Mouse (Mus musculus) Patski (cell line): Measurements from ENCODE around the gene Ceacam16. TPM values are rescaled to one million over a fixed set of nuclear protein-coding genes. Genes with fewer than 3 reads are reported as not detected.
A peak's percentile ranks its signal among the peaks of the same experiment; 100 is the strongest.

Experiments
- ATAC-seq: fragments of 100-300 bp; one replicate; pipeline ENCODE4 v1.8.0; 2021
- CTCF ChIA-PET: fragments of 350-600 bp; sonication (Branson Sonifier 250); formaldehyde crosslinking; loops from one replicate; lab custom pipeline; 2022; ENCODE audit warnings: inconsistent platforms; lab: Charles Lee
- POLR2A ChIA-PET: fragments of 350-600 bp; sonication (Branson Sonifier 250); formaldehyde crosslinking; loops from one replicate; lab custom pipeline; 2022; ENCODE audit warnings: antibody characterized with exemption, inconsistent platforms; lab: Charles Lee
- DNase-seq: peaks from one replicate; pipeline ENCODE4 v3.0.0-alpha.2; 2011; ENCODE audit warnings: low read depth, low spot score
- H3K27me3 ChIP-seq: fragments of 371-371 bp; one replicate; pipeline ENCODE4 v1.5.1; 2021
- CTCF ChIP-seq: fragments of 100-300 bp; IDR thresholded peaks from one replicate; pipeline ENCODE4 v1.5.1; 2021
- in situ Hi-C: fragments of 300-500 bp; cut with MboI; formaldehyde crosslinking; loops from 3 replicates; pipeline ENCODE4 v1.11.1; 2018; ENCODE audit warnings: low pct_unique_long_range_greater_than_20kb, mixed read lengths
- polyA plus RNA-seq: library from polyadenylated mRNA; unstranded; gene quantifications from one replicate; pipeline ENCODE4 v1.2.3, GENCODE M21; 2021

Ceacam16 gene
- polyA plus RNA-seq, 1 experiment from 2014 or later: not detected

DNA sequence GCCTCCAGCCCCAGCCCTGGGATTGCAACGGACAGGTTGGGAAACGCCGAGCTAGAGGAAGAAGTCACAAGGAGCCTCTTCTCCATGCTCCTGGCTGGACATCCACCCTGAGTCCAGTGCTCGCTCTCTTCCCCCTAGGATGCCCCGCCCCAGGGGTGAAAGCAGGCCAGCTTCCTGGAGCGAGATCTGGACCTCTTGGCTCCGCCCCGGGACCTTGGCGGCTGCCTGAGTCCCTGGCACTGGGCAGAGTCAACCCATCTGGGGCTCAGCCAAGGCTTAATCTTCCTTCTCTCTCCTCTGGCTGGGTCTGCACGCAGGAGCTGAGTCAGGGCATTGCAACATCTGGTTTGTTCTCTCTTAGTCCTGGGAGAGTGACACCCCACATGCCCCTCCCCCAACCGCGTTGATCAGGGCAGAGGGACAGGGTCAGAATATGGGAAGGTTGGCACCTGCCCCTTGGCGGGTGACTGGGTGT is 30.4 kb downstream of the Ceacam16 start:
- in situ Hi-C loops: no loop called here
- no peaks in the 10 kb centered on the region for H3K27me3 ChIP-seq
- TF ChIP-seq CTCF: no peak
- ATAC-seq (peak; percentile 96), DNase-seq (peak; percentile 89)
- POLR2A ChIA-PET: interaction anchor here (1.4 to 2.6 kb wide), 5 partner anchors 9 to 27 kb away, joined by 5 to 11 read pairs (median 7); partner anchors contain the start of gene Bcl3
- CTCF ChIA-PET: interaction anchor here (1.2 to 2.5 kb wide), 4 partner anchors 8 to 29 kb away, joined by 3 to 13 read pairs (median 6); partner anchors contain the start of gene Bcl3

DNA sequence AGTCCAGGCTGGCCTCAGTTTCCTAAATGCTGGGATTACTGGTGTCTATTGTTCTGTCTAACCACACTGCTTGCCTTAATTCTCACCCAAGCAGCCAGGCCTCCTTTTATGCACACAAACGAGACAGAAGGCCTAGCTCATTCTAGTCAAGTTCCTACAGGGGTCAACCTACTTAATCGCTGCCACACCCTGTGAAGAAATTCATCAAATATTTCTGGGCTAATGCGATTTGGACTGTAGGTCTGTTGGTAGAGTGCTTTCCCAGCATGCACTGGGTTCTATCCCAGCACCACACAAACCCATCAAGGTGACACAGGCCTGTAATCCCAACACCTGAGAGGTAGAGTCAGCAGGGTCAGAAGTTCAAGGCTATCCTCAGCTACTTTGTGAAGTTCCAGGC is 31.4 kb downstream of the Ceacam16 start:
- DNase-seq (no peak), ATAC-seq (no peak)
- no peaks in the 10 kb centered on the region for H3K27me3 ChIP-seq
- ChIA-PET POLR2A (interaction anchor here (1.4 to 2.6 kb wide), 5 partner anchors 8 to 26 kb away, joined by 5 to 11 read pairs (median 7); partner anchors contain the start of gene Bcl3), CTCF (interaction anchor here (1.3 to 2.5 kb wide), 3 partner anchors 9 to 28 kb away, joined by 5 to 13 read pairs (median 9); no protein-coding TSS in a partner anchor)
- no peak for TF ChIP-seq CTCF
- in situ Hi-C loops: no loop called here

- CTCF ChIA-PET: no interaction called here
- H3K27me3 ChIP-seq: no peaks in the 10 kb centered on the region
- in situ Hi-C loops: no loop called here
- POLR2A ChIA-PET: interaction anchor here (0.9 kb wide), 1 partner anchor 10 kb away, joined by 4 read pairs; no protein-coding TSS in a partner anchor
- DNase-seq (no peak), ATAC-seq (no peak)
- TF ChIP-seq CTCF: no peak
Measured at GRCm38 (mm10) chr7:19826756-19827155, 34.3 kb downstream of the Ceacam16 start.

DNA sequence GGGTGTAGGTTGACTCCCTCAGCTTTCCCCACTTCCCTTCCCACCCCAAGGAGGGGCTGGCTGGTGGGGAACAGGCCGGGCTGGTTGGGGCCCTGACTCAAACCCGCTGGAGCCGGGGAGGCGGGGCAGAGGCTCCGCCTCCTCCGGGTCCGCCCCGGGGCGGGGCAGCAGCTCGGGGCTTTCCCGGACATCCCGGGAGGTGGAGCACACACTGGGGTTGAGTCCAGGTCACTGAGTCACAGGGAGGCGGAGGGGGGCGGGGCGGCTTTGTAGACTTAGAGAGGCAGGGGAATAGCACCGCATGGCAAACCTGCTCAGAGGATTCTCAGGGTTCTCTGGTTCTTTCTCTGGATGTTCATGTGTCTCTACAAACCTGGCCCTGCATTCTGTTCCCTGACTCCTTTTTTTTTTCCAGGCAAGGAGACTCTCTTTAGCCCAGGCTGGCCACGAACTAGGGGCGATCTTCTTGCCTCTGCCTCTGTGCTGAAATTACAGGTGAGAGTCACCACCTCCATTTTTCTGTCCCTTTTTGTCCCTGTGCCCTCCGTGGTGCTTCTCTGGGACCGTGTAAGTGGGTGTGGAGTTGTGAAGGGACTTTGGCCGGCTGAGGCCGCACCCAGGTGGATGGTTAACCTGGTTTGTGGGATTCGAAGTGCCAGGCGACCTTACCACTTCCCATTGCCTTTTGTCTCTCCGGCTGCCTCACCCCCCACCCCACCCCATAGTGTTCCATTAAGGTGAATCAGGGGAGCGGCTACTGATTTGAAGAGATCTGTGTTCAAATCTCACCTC is 36.7 kb downstream of the Ceacam16 start:
- in situ Hi-C loops: no loop called here
- TF ChIP-seq CTCF: no peak
- DNase-seq: no peak
- H3K27me3 ChIP-seq: no peaks in the 10 kb centered on the region
- ChIA-PET POLR2A (interaction anchor here (0.9 to 1.1 kb wide), 2 partner anchors 18 to 21 kb away, joined by 3 to 4 read pairs; no protein-coding TSS in a partner anchor), CTCF (interaction anchor here (1.4 to 1.5 kb wide), 2 partner anchors 15 to 20 kb away, joined by 3 to 7 read pairs; no protein-coding TSS in a partner anchor)
- ATAC-seq: peak; percentile 64

DNA sequence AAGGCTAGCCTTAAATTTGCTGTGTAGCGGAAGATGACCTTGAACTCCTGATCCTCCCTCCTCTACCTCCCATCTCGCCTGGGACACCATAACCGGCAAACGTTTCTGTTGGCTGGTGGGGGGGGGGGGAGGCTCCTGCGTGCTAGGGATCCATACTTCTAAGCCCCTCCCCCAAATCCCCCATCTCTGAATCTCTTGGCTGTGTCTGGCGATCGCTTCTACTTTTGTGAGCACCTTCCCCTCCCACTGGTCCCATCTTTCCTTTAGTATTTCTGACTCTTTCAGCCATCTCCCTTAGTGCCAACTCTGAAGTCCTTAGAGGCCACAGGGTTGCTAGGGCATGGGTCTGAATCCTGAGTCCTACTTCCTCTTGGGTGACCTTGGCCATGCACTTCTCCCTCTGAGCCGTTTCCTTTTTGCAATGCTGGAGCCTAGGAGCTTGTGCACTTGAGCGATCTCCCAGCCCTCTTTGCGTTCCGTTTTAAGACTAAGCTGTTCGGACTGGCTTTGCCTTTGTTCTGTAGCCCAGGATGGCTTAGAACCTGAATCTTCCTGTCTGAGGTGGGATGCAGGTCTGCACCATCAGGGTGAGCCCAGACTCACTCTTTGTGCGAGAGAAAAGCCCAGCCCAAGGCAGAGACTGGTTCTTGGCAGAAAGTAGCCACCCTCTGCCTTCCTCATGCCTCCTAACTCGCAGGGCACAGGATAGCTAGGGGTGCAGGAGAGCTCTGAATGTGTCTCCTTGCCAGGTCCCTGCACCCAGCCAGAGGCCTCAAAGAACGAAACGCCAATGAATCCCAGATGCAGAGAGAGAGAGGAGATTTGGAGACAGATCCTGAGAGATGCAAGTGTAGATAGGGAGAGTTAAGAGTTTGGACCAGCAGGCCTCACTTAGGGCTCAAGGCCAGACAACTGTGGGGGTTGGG is 37.6 kb downstream of the Ceacam16 start:
- CTCF ChIA-PET: interaction anchor here (1.4 to 1.8 kb wide), 3 partner anchors 8 to 21 kb away, joined by 3 to 7 read pairs (median 4); no protein-coding TSS in a partner anchor
- no peak for DNase-seq
- peak; percentile 55 for ATAC-seq
- no peaks in the 10 kb centered on the region for H3K27me3 ChIP-seq
- TF ChIP-seq CTCF: no peak
- POLR2A ChIA-PET: interaction anchor here (0.6 to 2.8 kb wide), 5 partner anchors 7 to 20 kb away, joined by 3 to 11 read pairs (median 3); no protein-coding TSS in a partner anchor
- in situ Hi-C loops: no loop called here

DNA sequence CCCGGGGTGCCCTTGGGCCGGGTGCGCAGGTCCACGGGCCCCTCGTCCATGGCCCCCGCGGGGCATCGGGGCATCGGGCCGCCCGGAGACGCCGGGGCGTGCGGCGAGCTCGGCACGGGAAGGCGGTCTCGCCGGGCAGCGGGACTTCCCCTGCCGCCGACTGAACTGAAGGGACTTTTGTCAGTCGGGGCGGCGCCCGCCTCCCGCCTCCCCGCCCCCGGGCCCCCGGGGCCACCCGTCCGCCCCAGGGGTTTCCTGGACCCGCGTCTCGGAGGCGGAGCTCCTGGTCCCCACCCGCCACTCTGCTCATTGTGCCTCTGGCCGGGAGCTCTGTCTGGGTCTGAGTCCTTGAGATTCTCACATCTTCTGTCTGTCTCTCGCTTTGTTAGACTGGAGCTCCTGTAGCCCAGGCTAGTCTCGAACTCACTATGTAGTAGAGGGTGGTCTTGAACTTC is 38.5 kb downstream of the Ceacam16 start, which contains the start of gene Bcl3:
Gene Bcl3, minus strand, starts transcription at position 167 of the 455 bp plus-strand sequence.
- no peaks in the 10 kb centered on the region for H3K27me3 ChIP-seq
- ChIA-PET CTCF (interaction anchor here (0.7 to 1.8 kb wide), 4 partner anchors 8 to 22 kb away, joined by 3 to 7 read pairs (median 4); no protein-coding TSS in a partner anchor), POLR2A (interaction anchor here (0.7 to 2.8 kb wide), 4 partner anchors 8 to 21 kb away, joined by 3 to 11 read pairs (median 3); no protein-coding TSS in a partner anchor)
- in situ Hi-C loops: no loop called here
- no peak for TF ChIP-seq CTCF
- ATAC-seq: peak; percentile 4
- DNase-seq: no peak

GRCm38 (mm10) chr7:19822193-19822592 is 38.9 kb downstream of the Ceacam16 start:
- POLR2A ChIA-PET: interaction anchor here (0.9 to 2.8 kb wide), 4 partner anchors 9 to 21 kb away, joined by 3 to 11 read pairs (median 3); no protein-coding TSS in a partner anchor
- no peaks in the 10 kb centered on the region for H3K27me3 ChIP-seq
- TF ChIP-seq CTCF: no peak
- CTCF ChIA-PET: interaction anchor here (0.7 to 1.8 kb wide), 3 partner anchors 9 to 17 kb away, joined by 3 to 4 read pairs (median 4); no protein-coding TSS in a partner anchor
- DNase-seq (no peak), ATAC-seq (peak; percentile 0)
- in situ Hi-C loops: no loop called here

- TF ChIP-seq CTCF: no peak
- in situ Hi-C loops: no loop called here
- no peak for ATAC-seq
- POLR2A ChIA-PET: interaction anchor here (0.9 to 2.8 kb wide), 5 partner anchors 9 to 22 kb away, joined by 3 to 11 read pairs (median 3); no protein-coding TSS in a partner anchor
- no peak for DNase-seq
- H3K27me3 ChIP-seq: no peaks in the 10 kb centered on the region
- CTCF ChIA-PET: interaction anchor here (1.4 to 1.8 kb wide), 3 partner anchors 9 to 27 kb away, joined by 4 to 7 read pairs (median 4); no protein-coding TSS in a partner anchor
Measured at GRCm38 (mm10) chr7:19821633-19822032, 39.5 kb downstream of the Ceacam16 start.
